Mouse (Mus musculus) brain, embryonic 14.5 days (tissue): ENCODE data around the gene Pcnx.

Experiments
- CTCF ChIP-seq: fragments of 200-500 bp; IDR thresholded peaks from 2 replicates; pipeline ENCODE4 v1.5.1; 2012; ENCODE audit warnings: inconsistent platforms, mild to moderate bottlenecking, moderate library complexity, borderline replicate concordance; ENCODE audit not compliant: insufficient read depth, insufficient read length; ENCODE audit errors: extremely low read depth
- POLR2A ChIP-seq: fragments of 200-500 bp; IDR thresholded peaks from 2 replicates; pipeline ENCODE4 v1.6.1; 2012; ENCODE audit warnings: mild to moderate bottlenecking, inconsistent platforms, borderline replicate concordance; ENCODE audit not compliant: poor library complexity, insufficient read depth, insufficient read length, severe bottlenecking; ENCODE audit errors: extremely low read depth

DNA sequence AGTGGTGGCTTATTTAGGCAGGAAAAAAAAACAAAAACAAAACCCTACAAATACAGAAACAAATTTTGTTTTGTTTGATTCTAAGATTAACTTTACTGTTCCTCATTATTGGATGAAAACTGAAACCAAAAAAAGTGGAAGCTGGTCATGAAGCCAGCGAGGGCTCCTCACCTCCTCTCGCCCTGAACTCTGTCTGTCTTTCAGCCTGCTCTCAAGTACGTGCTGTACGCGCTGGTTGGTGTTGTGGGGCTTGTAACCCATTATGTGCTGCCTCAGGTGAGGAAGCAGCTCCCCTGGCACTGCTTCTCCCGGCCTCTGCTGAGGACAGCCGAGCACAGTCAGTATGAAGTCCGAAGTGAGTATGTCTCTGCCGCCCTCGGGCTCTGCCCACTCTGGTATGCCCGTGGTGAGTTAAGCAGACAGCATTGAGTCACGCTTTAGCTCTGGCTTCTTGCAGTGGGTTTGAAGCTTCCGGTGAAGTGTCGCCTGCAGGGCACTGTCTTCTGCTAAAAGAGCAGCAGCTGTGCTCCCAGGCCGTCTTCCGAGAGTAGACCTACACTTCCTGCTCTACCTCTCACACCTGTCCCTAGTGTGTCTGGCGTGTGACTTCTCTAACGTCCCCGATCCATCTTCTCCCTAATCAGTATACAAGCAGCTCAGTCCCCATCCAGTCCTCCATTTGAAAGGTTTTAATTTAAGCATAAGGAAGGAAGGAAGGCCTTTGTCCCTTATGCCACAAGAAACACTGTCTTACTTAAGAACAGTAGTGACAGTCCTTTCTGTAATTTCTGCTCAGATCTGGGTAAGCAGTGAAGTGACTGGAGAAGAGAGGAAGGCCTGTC lies 111.4 kb downstream of the Pcnx start:
- TF ChIP-seq CTCF, result no peak
- TF ChIP-seq POLR2A, result no peak
